Mouse (Mus musculus): Measurements from ENCODE around the gene Jdp2.

Gene Jdp2

DNA sequence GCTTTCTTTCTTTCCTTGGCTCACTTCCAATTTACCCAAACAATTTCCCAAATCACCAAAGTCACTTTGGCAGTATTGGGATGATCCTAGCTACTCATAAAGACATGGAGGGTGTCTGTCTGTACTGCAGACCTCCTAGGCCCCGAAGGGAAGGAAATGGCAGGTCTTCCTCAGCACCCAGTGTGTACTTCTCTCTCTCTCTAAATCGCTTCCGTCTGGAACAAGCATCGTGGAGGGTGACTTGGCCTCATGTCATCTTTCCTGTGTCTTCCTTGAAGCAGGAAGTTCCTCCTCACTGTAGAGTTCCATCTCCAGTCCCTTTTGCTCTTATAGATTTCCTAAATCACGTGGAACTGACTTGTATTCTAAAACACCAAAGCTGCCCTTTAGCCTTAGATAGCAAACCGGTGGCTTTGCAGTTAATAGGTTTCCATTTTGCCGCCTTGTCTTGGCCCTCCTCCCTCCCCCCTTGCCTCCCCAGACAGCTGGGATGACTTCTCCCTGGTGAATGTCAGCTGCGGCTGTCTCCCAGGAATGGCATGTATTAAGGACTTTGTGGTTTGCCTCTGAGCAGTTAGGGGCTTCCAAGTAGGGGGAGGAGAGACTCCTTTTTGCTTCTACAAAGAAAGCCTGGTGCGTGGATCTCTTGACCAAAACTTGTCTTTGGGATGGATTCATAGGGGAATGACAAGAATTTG lies 5.6 kb downstream of the Jdp2 start:
- peaks cover 41% of the 10 kb centered on the region for H3K4me1 ChIP-seq (replicated peaks; ENCODE audit: low read depth, low read length)
- H3K4me3 ChIP-seq (replicated peaks; ENCODE audit: low read length), result no peak overlapping the region
- no peaks in the 10 kb centered on the region for H3K9me3 ChIP-seq (ENCODE audit: low read length)
- TF ChIP-seq CTCF (conservative IDR thresholded peaks at IDR 0.05; ENCODE audit: low read length), result no peak
- TF ChIP-seq POU5F1 (IDR thresholded peaks at IDR 0.05; ENCODE audit: borderline replicate concordance, low read length), result no peak
- TF ChIP-seq NANOG (IDR thresholded peaks at IDR 0.05; ENCODE audit: borderline replicate concordance, low read length), result no peak
- H3K27me3 ChIP-seq (ENCODE audit: insufficient read depth, low read length), result peaks cover 62% of the 10 kb centered on the region
- no peaks in the 10 kb centered on the region; the same call in 1 of the 2 replicates for H3K36me3 ChIP-seq (ENCODE audit: insufficient read depth, low read length)

DNA sequence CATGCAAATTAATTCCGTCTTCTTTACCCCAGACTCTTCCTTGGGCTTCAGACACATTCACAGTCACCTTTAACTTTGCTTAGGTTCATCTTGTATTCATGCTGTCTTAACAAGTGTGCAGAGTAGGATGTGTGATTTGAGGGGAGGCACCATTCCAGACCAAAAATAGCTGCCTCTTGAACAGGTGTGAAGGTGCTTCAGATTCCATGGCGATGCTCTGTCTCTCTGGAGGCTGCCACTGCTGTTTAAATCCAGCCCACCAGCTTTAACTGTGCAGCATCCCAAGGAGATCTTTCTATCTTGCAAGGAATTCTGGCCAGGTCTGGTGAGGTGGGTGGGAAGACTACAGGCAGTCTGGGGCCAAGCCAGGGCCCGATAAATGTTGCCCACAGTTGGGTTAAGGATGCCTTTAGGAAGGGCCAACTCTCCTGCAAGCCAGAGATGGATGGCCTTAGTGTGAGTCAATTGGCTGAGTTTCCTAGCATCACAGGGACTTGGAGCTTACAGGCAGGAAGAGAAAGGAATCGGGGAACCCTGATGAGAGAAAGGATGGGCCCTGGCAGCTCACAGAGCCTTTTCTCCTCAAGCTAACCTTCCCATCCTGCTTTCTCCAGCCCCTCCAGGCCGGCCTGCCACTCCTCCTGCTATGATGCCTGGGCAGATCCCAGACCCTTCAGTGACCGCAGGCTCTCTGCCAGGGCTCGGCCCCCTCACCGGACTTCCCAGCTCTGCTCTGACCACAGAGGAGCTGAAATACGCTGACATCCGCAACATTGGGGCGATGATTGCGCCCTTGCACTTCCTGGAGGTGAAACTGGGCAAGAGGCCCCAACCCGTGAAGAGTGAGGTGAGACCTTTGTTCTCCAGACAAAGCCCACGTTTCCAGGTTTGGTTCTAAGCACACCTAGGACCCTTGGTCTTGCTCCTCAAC lies 9.0 kb downstream of the Jdp2 start:
- Histone ChIP-seq H3K4me3 (replicated peaks; ENCODE audit: low read length) (no peak overlapping the region), H3K27me3 (ENCODE audit: insufficient read depth, low read length) (peaks cover 29% of the 10 kb centered on the region), H3K4me1 (replicated peaks; ENCODE audit: low read depth, low read length) (peaks cover 35% of the 10 kb centered on the region), H3K36me3 (ENCODE audit: insufficient read depth, low read length) (peaks cover 6% of the 10 kb centered on the region), H3K9me3 (ENCODE audit: low read length) (no peaks in the 10 kb centered on the region)
- TF ChIP-seq NANOG (IDR thresholded peaks at IDR 0.05; ENCODE audit: borderline replicate concordance, low read length) (no peak), CTCF (conservative IDR thresholded peaks at IDR 0.05; ENCODE audit: low read length) (no peak), POU5F1 (IDR thresholded peaks at IDR 0.05; ENCODE audit: borderline replicate concordance, low read length) (no peak)

DNA sequence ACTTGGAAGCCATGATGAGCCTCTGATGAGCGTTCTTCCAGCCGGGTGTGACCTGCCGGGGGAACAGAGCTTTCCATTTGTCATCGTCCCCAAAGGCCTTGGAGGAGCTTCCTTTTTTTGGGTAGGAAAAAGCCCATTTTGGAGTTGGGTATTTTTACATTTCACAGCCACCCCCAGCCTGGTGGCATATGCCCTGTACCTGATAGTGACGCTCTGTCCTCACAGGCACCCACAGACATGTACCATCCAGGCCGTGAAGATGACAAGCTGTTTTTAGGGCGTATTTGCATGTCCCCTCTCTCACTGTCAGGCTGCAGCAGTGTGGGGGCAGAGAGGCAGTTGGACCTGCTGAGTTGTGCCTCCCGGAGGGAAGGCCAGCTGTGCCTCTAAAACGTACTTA lies 11.3 kb downstream of the Jdp2 start:
- no peak for TF ChIP-seq CTCF (conservative IDR thresholded peaks at IDR 0.05; ENCODE audit: low read length)
- no peak for TF ChIP-seq POU5F1 (IDR thresholded peaks at IDR 0.05; ENCODE audit: borderline replicate concordance, low read length)
- TF ChIP-seq NANOG (IDR thresholded peaks at IDR 0.05; ENCODE audit: borderline replicate concordance, low read length), result no peak
- H3K27me3 ChIP-seq (ENCODE audit: insufficient read depth, low read length), result peaks cover 15% of the 10 kb centered on the region
- H3K4me3 ChIP-seq (replicated peaks; ENCODE audit: low read length), result no peak overlapping the region
- H3K36me3 ChIP-seq (ENCODE audit: insufficient read depth, low read length), result peaks cover 6% of the 10 kb centered on the region
- peaks cover 47% of the 10 kb centered on the region for H3K4me1 ChIP-seq (replicated peaks; ENCODE audit: low read depth, low read length)
- no peaks in the 10 kb centered on the region for H3K9me3 ChIP-seq (ENCODE audit: low read length)

DNA sequence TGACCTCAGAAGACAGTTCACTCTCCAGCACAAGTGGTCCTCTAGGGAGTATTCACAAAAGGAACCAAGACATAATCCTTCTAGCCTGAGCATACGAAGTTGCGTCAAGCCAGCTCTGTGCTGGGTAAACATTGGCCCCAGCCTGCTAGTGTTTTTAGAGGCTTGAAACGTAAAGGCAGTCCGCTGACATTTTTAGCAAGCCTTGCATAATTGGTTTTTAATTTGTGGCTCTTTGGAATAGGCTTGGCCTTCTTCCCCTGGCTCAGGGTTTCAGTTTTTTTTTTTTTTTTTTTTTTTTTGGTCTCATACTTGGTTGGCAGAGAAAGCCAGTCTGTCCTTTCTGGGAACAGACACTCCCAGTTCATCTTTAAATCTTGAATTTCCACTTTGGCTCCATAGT lies 15.3 kb downstream of the Jdp2 start:
- no peak overlapping the region for H3K4me3 ChIP-seq (replicated peaks; ENCODE audit: low read length)
- peaks cover 6% of the 10 kb centered on the region for H3K36me3 ChIP-seq (ENCODE audit: insufficient read depth, low read length)
- TF ChIP-seq CTCF (conservative IDR thresholded peaks at IDR 0.05; ENCODE audit: low read length) (no peak), POU5F1 (IDR thresholded peaks at IDR 0.05; ENCODE audit: borderline replicate concordance, low read length) (no peak), NANOG (IDR thresholded peaks at IDR 0.05; ENCODE audit: borderline replicate concordance, low read length) (no peak)
- H3K4me1 ChIP-seq (replicated peaks; ENCODE audit: low read depth, low read length), result peaks cover 76% of the 10 kb centered on the region
- no peaks in the 10 kb centered on the region for H3K27me3 ChIP-seq (ENCODE audit: insufficient read depth, low read length)
- H3K9me3 ChIP-seq (ENCODE audit: low read length), result no peaks in the 10 kb centered on the region

DNA sequence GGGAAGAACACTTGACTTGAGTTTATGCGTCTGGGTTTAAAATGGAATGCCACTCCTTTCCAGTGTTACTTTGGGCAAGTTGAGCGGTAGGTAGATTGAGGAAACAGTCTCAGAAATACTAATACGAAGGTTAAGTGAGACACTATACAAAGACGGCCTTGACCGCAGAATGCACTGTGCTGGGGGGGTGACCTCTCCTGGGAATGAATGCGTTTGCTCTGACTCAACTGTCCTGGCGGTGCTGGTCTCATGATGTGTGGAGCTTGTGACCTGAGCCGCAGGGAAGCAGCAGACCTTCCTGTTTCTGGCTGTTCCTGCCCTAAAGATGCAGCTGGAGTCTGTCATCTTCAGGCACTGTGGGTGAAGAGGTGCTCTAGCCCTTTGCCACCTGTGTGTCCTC lies 16.7 kb downstream of the Jdp2 start:
- H3K27me3 ChIP-seq (ENCODE audit: insufficient read depth, low read length), result no peaks in the 10 kb centered on the region

DNA sequence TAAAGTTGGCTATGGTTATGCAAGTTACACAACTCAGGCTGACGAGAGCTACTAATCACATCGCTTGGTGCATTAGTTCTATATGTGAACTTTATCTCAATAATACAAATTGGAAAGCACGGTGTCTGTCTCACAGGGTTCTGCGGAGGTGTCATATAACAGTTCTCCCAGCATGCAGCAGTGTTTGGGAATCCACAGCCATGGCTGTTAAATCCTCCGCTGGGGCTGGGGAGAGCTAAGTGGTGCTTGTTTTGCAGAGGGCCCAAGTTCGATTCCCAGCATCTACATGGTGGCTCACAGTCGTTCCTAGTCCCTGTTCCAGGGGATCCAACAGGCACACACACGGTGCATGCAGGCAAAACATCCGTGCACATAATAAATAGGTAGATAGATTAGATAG lies 19.1 kb downstream of the Jdp2 start:
- H3K4me3 ChIP-seq (replicated peaks; ENCODE audit: low read length), result no peak overlapping the region
- H3K9me3 ChIP-seq (ENCODE audit: low read length), result no peaks in the 10 kb centered on the region
- peaks cover 96% of the 10 kb centered on the region for H3K4me1 ChIP-seq (replicated peaks; ENCODE audit: low read depth, low read length)
- TF ChIP-seq NANOG (IDR thresholded peaks at IDR 0.05; ENCODE audit: borderline replicate concordance, low read length) (no peak), CTCF (conservative IDR thresholded peaks at IDR 0.05; ENCODE audit: low read length) (no peak), POU5F1 (IDR thresholded peaks at IDR 0.05; ENCODE audit: borderline replicate concordance, low read length) (no peak)
- H3K36me3 ChIP-seq (ENCODE audit: insufficient read depth, low read length), result no peaks in the 10 kb centered on the region; the same call in 1 of the 2 replicates
- H3K27me3 ChIP-seq (ENCODE audit: insufficient read depth, low read length), result no peaks in the 10 kb centered on the region

More for the DNA sequence above, 16.7 kb downstream of the Jdp2 start:
- peaks cover under 1% of the 10 kb centered on the region; the same call in 1 of the 2 replicates for H3K36me3 ChIP-seq (ENCODE audit: insufficient read depth, low read length)
- H3K4me3 ChIP-seq (replicated peaks; ENCODE audit: low read length), result 0 out of 2 replicates have a peak overlapping the region, but pooled peaks have one; percentile 7
- H3K9me3 ChIP-seq (ENCODE audit: low read length), result no peaks in the 10 kb centered on the region
- peaks cover 79% of the 10 kb centered on the region for H3K4me1 ChIP-seq (replicated peaks; ENCODE audit: low read depth, low read length)
- no peak for TF ChIP-seq NANOG (IDR thresholded peaks at IDR 0.05; ENCODE audit: borderline replicate concordance, low read length)
- no peak for TF ChIP-seq CTCF (conservative IDR thresholded peaks at IDR 0.05; ENCODE audit: low read length)
- no peak for TF ChIP-seq POU5F1 (IDR thresholded peaks at IDR 0.05; ENCODE audit: borderline replicate concordance, low read length)

DNA sequence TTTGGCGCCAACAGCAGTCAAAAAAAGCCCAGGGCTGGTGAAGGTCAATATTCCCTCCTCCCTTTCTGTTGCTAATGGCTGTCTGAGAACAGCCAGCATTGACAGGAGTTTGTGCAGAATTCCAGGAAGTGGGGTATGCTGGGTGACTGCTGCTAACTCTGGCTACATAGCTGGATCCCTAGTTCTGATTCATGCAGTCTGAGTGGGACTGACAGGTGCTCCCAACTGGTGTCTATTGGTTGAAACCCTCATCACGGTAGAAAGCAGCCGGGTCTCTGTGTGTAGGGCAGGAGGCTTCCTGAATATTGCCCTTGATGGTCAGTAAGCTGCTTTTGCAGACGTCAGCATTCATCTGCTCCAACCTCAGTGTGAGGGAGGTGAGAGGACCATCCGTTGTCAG lies 19.6 kb downstream of the Jdp2 start:
- H3K4me1 ChIP-seq (replicated peaks; ENCODE audit: low read depth, low read length), result peaks cover 97% of the 10 kb centered on the region
- no peaks in the 10 kb centered on the region for H3K9me3 ChIP-seq (ENCODE audit: low read length)
- TF ChIP-seq NANOG (IDR thresholded peaks at IDR 0.05; ENCODE audit: borderline replicate concordance, low read length) (no peak), POU5F1 (IDR thresholded peaks at IDR 0.05; ENCODE audit: borderline replicate concordance, low read length) (no peak), CTCF (conservative IDR thresholded peaks at IDR 0.05; ENCODE audit: low read length) (no peak)

DNA sequence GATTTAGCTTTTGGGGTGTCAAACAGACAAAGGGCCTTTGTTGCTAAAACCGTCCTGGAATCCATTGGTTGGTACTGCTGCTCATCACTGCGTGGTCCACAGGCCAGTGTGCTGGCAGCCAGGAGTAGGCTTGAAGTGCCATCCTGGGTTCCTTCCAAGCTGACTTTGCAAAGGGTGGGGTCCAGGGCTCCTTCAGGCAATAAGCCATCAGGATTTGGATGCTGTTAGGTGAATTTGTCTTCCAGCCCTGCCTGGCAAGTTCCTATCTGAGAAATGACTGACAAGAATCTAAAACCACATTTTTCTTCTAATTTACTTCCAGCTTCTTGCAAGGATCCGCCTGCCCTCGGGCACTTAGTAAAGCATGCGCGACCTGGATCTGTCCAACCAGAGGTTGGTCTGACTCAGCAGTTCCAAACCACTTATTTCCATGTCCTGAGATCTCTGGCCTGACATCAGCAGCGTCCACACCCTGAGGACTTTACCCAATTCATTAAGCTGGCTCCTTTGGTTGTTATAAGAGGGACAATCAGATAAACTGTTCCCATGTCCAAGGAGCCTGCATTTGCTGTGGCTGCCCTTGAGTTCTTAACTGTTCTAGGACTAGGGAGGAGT lies 20.6 kb downstream of the Jdp2 start:
- Histone ChIP-seq H3K27me3 (ENCODE audit: insufficient read depth, low read length) (no peaks in the 10 kb centered on the region), H3K36me3 (ENCODE audit: insufficient read depth, low read length) (no peaks in the 10 kb centered on the region; the same call in 1 of the 2 replicates), H3K9me3 (ENCODE audit: low read length) (no peaks in the 10 kb centered on the region), H3K4me1 (replicated peaks; ENCODE audit: low read depth, low read length) (peaks cover 97% of the 10 kb centered on the region), H3K4me3 (replicated peaks; ENCODE audit: low read length) (peak overlapping the region; percentile 20; the same call in 1 of the 2 replicates)
- TF ChIP-seq CTCF (conservative IDR thresholded peaks at IDR 0.05; ENCODE audit: low read length) (no peak), POU5F1 (IDR thresholded peaks at IDR 0.05; ENCODE audit: borderline replicate concordance, low read length) (no peak), NANOG (IDR thresholded peaks at IDR 0.05; ENCODE audit: borderline replicate concordance, low read length) (no peak)

More for the DNA sequence above, 19.6 kb downstream of the Jdp2 start:
- Histone ChIP-seq H3K36me3 (ENCODE audit: insufficient read depth, low read length) (no peaks in the 10 kb centered on the region; the same call in 1 of the 2 replicates), H3K4me3 (replicated peaks; ENCODE audit: low read length) (no peak overlapping the region), H3K27me3 (ENCODE audit: insufficient read depth, low read length) (no peaks in the 10 kb centered on the region)
